Mouse (Mus musculus) hindbrain, embryonic 15.5 days (tissue): ENCODE measurements around the gene Nmb. TPM values are rescaled to one million over a fixed set of nuclear protein-coding genes. Genes with fewer than 3 reads are reported as not detected.
"Not testable (repeated sequence)": the region's sequence is repeated elsewhere in the genome, so short reads cannot be mapped to it uniquely, and the experiment has no call there.

ENCODE experiments used
- ATAC-seq: fragments of 200-750 bp; cut with Nextera tagmentation; 2 replicates; pipeline ENCODE4 v1.8.0; 2017; ENCODE audit warnings: low read depth, moderate number of reproducible peaks, moderate TSS enrichment; ENCODE audit not compliant: low FRiP score
- H3K27ac ChIP-seq: fragments of 300-500 bp; sonication (generic); replicated peaks from 2 replicates; pipeline ENCODE4 v1.5.1; 2015; ENCODE audit warnings: mild to moderate bottlenecking, inconsistent platforms
- H3K27me3 ChIP-seq: fragments of 300-500 bp; sonication (generic); 2 replicates; pipeline ENCODE4 v1.6.1; 2015; ENCODE audit warnings: control low read depth, inconsistent platforms
- H3K36me3 ChIP-seq: fragments of 300-500 bp; sonication (generic); 2 replicates; pipeline ENCODE4 v1.6.1; 2015; ENCODE audit warnings: control low read depth, inconsistent platforms
- H3K4me1 ChIP-seq: fragments of 300-500 bp; sonication (generic); replicated peaks from 2 replicates; pipeline ENCODE4 v1.6.1; 2015; ENCODE audit warnings: control low read depth, inconsistent platforms
- H3K4me2 ChIP-seq: fragments of 300-500 bp; sonication (generic); 2 replicates; pipeline ENCODE4 v1.6.1; 2015; ENCODE audit warnings: moderate library complexity, mild to moderate bottlenecking, inconsistent platforms
- H3K4me3 ChIP-seq: fragments of 300-500 bp; sonication (generic); 2 replicates; pipeline ENCODE4 v1.5.1; 2015; ENCODE audit warnings: mild to moderate bottlenecking, inconsistent platforms
- H3K9ac ChIP-seq: fragments of 300-500 bp; sonication (generic); 2 replicates; pipeline ENCODE4 v1.6.1; 2015; ENCODE audit warnings: inconsistent platforms
- H3K9me3 ChIP-seq: fragments of 300-500 bp; sonication (generic); 2 replicates; pipeline ENCODE4 v1.6.1; 2016; ENCODE audit warnings: control low read depth, inconsistent platforms
- WGBS: fragments of 180-500 bp; shearing (Covaris S2); methylation state at CpG from one replicate; pipeline ENCODE4 v1.1.7; 2015; 5-methylcytosine and 5-hydroxymethylcytosine counted together
- polyA plus RNA-seq: library from polyadenylated mRNA; unstranded; fragments of >200 nt; fragmentation: Nextera tagmentation; extraction: Ambion mirVana; gene quantifications from 2 replicates; pipeline ENCODE4 v1.2.1, GENCODE M21; 2015

Gene Nmb
- polyA plus RNA-seq = 8.3 and 10.2 TPM in 2 replicates

DNA sequence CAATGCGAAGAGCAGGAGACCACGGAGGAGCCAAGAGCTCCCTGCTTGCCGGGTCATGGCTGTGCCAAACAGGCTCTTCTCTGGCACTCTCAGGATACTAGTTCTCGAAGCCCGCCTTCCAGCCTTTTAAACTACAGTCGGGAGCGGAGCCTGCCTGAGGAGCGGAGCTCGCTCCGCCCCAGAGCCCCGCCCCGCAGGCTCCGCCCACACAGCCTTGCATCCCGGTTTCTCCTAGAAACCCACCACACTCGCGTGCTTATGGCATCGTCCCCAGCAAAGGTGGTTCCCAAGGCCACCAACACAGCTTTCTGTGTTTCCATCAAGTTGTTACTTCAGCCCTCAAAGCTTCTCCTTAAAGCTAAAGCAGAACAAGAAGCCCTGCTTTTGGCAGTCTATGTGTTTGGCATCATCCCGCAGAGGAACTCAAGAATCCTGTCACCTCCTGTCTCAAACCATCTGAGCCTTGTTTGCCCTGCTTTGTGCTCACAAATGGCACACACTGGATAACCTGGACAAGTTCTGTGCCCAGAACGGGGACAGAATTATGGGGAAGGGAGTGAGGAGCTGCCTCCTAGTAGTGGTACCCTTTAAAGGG, at the start of gene Nmb:
Gene Nmb, minus strand, starts transcription at position 156 of the 595 bp plus-strand sequence.
- no peaks in the 10 kb centered on the region for H3K27me3 ChIP-seq
- peak within 1 kb of the TSS; percentile 41 for H3K4me3 ChIP-seq
- peak; percentile 68; the same call in 1 of the 2 replicates for ATAC-seq
- H3K9me3 ChIP-seq = no peaks in the 10 kb centered on the region
- no peak within 1 kb of the TSS for H3K27ac ChIP-seq
- WGBS = 2% methylated on average over 19 of the region's 19 CpGs
- H3K9ac ChIP-seq = peak within 1 kb of the TSS; percentile 49
- peaks cover 30% of the 10 kb centered on the region for H3K4me1 ChIP-seq
- peak within 1 kb of the TSS; percentile 86 for H3K4me2 ChIP-seq
- H3K36me3 ChIP-seq = peaks cover 13% of the 10 kb centered on the region; the same call in 1 of the 2 replicates

DNA sequence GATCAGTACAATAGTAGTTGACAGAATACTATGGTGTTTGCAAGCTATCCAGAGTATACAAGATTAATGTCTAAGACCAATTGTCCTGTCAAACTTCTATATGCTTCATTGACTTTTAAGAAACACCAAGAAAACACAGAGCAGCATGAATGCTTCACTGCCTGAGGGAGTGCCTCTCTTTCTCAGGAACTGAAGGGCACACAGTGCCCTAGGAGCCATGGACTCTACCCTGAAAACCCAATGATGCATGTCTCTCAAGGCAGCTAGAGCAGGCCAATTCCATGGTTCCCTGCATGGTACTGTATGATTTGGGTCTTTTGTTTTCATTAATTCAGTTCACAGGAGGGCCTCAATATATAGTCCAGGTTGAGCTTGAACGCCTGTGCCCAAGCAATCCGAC, 49.4 kb upstream of the Nmb start:
- Histone ChIP-seq H3K9ac (no peak overlapping the region), H3K27ac (no peak overlapping the region), H3K4me2 (no peak overlapping the region), H3K9me3 (no peaks in the 10 kb centered on the region), H3K4me3 (no peak overlapping the region), H3K4me1 (no peaks in the 10 kb centered on the region), H3K27me3 (no peaks in the 10 kb centered on the region), H3K36me3 (no peaks in the 10 kb centered on the region)
- WGBS = 75% methylated on average over 2 of the region's 2 CpGs
- ATAC-seq = no peak

GRCm38 (mm10) chr7:80952140-80952539, 47.3 kb upstream of the Nmb start:
- Histone ChIP-seq H3K4me3 (no peak overlapping the region), H3K27me3 (no peaks in the 10 kb centered on the region), H3K27ac (no peak overlapping the region), H3K9me3 (no peaks in the 10 kb centered on the region), H3K4me1 (no peaks in the 10 kb centered on the region; the same call in 1 of the 2 replicates), H3K4me2 (no peak overlapping the region), H3K9ac (no peak overlapping the region), H3K36me3 (no peaks in the 10 kb centered on the region)
- WGBS = 63% methylated on average over 3 of the region's 3 CpGs
- ATAC-seq = no peak

DNA sequence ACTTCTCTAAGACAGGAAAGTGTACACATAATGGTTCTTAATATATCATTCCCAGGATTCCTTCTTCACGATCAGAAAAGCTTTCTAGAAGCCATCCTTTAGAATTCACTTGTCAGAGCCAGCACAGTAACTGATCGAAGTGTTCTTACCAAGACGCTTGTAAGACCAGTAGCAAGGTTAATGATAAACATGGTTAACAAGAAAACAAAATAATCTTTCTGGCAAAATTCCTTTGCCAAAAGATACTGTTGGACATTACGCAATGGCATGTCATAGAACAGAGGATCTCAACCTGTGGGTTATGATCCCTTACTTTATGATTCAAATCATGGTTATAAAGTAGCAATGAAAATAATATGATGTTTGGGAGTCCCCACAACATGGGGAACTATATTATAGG, 46.6 kb upstream of the Nmb start:
- Histone ChIP-seq H3K27me3 (no peaks in the 10 kb centered on the region), H3K27ac (no peak overlapping the region), H3K4me2 (no peak overlapping the region), H3K36me3 (no peaks in the 10 kb centered on the region), H3K4me1 (peaks cover 4% of the 10 kb centered on the region), H3K9ac (no peak overlapping the region), H3K9me3 (no peaks in the 10 kb centered on the region), H3K4me3 (no peak overlapping the region)
- WGBS = 92% methylated on average over 4 of the region's 4 CpGs
- no peak for ATAC-seq

GRCm38 (mm10) chr7:80947445-80948350, 42.8 kb upstream of the Nmb start, which contains the start of gene Sec11a:
TSS of gene Sec11a (minus strand) at chr7:80947780.
- Histone ChIP-seq H3K4me3 (peak within 1 kb of the TSS; percentile 83), H3K9ac (peak within 1 kb of the TSS; percentile 82), H3K27me3 (no peaks in the 10 kb centered on the region), H3K36me3 (0 out of 2 replicates have a peak, but pooled peaks cover 3% of the 10 kb centered on the region), H3K27ac (peak within 1 kb of the TSS; percentile 98), H3K4me2 (peak within 1 kb of the TSS; percentile 89), H3K9me3 (no peaks in the 10 kb centered on the region), H3K4me1 (peaks cover 28% of the 10 kb centered on the region)
- ATAC-seq = peak; percentile 100
- 1% methylated on average over 44 of the region's 44 CpGs for WGBS

GRCm38 (mm10) chr7:80939808-80940207, 34.9 kb upstream of the Nmb start:
- no peak for ATAC-seq
- no peak overlapping the region for H3K9ac ChIP-seq
- no peaks in the 10 kb centered on the region for H3K27me3 ChIP-seq
- 90% methylated on average over 4 of the region's 4 CpGs for WGBS
- peaks cover 2% of the 10 kb centered on the region; the same call in 1 of the 2 replicates for H3K36me3 ChIP-seq
- H3K27ac ChIP-seq = no peak overlapping the region
- no peaks in the 10 kb centered on the region for H3K9me3 ChIP-seq
- no peak overlapping the region for H3K4me3 ChIP-seq
- peaks cover 7% of the 10 kb centered on the region for H3K4me1 ChIP-seq
- no peak overlapping the region for H3K4me2 ChIP-seq

GRCm38 (mm10) chr7:80937304-80937666, 32.4 kb upstream of the Nmb start:
- H3K9ac ChIP-seq, H3K27ac ChIP-seq, ATAC-seq, H3K4me3 ChIP-seq, H3K9me3 ChIP-seq, H3K27me3 ChIP-seq, H3K4me1 ChIP-seq, H3K4me2 ChIP-seq: not testable (repeated sequence)
- H3K36me3 ChIP-seq = peaks cover 17% of the 10 kb centered on the region

DNA sequence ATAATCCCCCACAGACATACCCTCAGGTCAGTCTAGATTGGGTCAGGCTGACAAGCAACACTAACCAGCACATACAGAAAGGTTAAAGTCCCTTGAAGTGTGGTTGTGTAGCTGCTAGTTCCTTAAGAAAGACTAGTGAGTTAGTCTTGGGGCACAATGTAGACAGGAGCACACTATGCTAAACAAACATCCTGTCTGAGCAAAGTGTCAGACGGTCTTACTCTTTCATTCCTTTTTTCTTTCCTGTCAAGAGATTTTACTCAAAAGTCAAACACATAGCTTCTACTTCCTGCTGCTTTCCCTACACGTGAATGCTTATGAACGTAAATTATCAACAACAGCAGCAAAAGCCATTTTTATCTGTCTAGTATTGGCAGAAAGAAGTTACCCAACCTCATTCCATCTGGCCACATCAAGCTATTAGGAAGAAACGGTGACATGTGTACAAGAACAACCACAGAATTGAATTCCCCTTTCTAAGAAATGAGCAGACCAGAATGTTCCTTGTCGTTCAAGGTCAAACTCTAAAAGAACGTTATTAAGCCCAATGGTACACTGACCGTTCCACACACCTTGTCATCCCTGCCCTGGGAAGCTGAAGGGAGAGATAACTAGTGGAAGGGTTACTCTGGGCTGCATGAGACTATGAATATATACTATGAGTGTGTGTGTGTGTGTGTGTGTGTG, 31.9 kb upstream of the Nmb start:
- not testable (repeated sequence) for H3K9me3 ChIP-seq, H3K4me1 ChIP-seq, H3K4me2 ChIP-seq, H3K9ac ChIP-seq, H3K27ac ChIP-seq, H3K4me3 ChIP-seq, ATAC-seq, H3K27me3 ChIP-seq
- 81% methylated on average over 7 of the region's 7 CpGs for WGBS
- H3K36me3 ChIP-seq = peaks cover 20% of the 10 kb centered on the region

GRCm38 (mm10) chr7:80935834-80936233, 31.0 kb upstream of the Nmb start:
- Histone ChIP-seq H3K4me3 (no peak overlapping the region), H3K4me2 (no peak overlapping the region), H3K4me1 (no peaks in the 10 kb centered on the region), H3K27me3 (no peaks in the 10 kb centered on the region), H3K27ac (no peak overlapping the region), H3K36me3 (peaks cover 24% of the 10 kb centered on the region), H3K9ac (no peak overlapping the region), H3K9me3 (no peaks in the 10 kb centered on the region)
- WGBS = 84% methylated on average over 1 of the region's 1 CpGs
- ATAC-seq = no peak

DNA sequence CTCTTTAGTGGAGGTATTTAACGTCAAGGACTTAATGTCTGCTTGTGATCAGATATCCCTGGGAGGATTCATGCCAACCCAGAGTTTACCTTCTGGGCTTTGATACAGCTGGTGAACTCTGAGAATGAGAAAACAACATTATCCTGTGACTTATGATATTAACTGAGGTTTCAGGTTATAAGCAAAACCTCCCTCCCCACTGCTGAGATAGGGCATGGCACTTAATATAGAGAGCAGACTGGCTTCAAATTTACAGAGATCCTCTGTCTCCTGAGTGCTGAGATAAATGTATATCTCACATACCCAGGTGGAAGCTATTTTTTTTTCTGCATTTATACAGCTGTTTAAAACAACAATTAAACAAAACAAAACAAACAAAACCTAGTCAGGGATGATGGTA, 27.9 kb upstream of the Nmb start:
- no peak overlapping the region for H3K4me3 ChIP-seq
- H3K4me1 ChIP-seq = no peaks in the 10 kb centered on the region
- no peak overlapping the region for H3K9ac ChIP-seq
- no peak overlapping the region for H3K4me2 ChIP-seq
- no peak for ATAC-seq
- no peaks in the 10 kb centered on the region for H3K27me3 ChIP-seq
- WGBS = 71% methylated on average over 1 of the region's 1 CpGs
- H3K9me3 ChIP-seq = no peaks in the 10 kb centered on the region
- no peak overlapping the region for H3K27ac ChIP-seq
- peaks cover 26% of the 10 kb centered on the region for H3K36me3 ChIP-seq

DNA sequence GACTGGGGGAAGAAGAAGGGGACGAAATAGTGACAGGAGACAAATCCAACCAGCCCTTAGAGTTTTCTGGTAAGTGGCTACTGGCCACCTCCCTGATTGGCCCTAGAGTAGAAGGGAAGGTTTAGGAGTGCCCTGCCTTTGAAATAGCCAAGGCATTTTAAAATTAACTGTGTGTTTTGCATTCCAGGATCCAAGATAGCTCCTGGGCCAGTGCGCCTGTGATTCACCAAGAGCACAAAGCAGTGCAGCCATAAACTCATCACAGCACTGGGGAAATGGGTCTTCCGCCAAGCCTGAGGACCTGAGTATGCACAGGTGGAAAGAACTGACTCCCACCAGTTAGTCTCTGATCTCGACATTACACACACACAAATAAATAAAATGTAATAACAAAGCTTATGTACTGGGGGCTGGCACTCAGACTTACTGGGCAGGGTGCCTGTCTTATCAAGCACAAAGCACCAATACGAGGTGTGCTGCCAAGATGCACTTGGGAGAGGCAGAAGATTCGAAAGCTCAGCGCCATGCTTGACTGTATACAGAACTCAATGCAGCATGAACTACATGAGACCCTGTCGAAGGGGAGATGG, 26.8 kb upstream of the Nmb start:
- H3K9me3 ChIP-seq = no peaks in the 10 kb centered on the region
- H3K4me3 ChIP-seq = no peak overlapping the region
- no peak for ATAC-seq
- H3K4me2 ChIP-seq = no peak overlapping the region
- H3K36me3 ChIP-seq = peaks cover 33% of the 10 kb centered on the region
- no peak overlapping the region for H3K9ac ChIP-seq
- no peaks in the 10 kb centered on the region for H3K27me3 ChIP-seq
- WGBS = 94% methylated on average over 8 of the region's 8 CpGs
- H3K27ac ChIP-seq = no peak overlapping the region
- H3K4me1 ChIP-seq = no peaks in the 10 kb centered on the region

DNA sequence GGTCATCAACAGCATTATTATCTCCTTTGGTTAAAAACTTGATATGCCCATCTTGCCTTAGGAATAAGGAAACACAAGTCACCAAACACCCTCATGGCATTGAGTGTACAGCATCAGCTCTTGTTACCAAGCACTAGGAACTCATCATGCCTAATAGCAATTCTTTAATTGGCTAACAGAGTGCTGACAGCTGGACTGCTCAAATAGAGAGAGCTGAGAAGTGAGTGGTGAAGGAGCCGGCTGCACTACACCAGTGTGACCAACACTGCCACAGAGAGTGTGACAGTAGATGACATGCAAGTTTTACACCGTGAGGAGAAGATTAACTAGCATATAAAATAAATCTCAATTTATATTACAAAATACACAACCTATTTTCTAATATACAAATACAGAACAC, 18.3 kb upstream of the Nmb start:
- Histone ChIP-seq H3K9me3 (no peaks in the 10 kb centered on the region), H3K4me3 (no peak overlapping the region), H3K27ac (no peak overlapping the region), H3K27me3 (no peaks in the 10 kb centered on the region), H3K4me1 (no peaks in the 10 kb centered on the region), H3K4me2 (no peak overlapping the region), H3K36me3 (peaks cover 52% of the 10 kb centered on the region), H3K9ac (no peak overlapping the region)
- no peak for ATAC-seq
- WGBS = 91% methylated on average over 2 of the region's 2 CpGs
